Mouse (Mus musculus) hindbrain, embryonic 15.5 days (tissue): Measurements from ENCODE around the gene Pyroxd1. TPM values are rescaled to one million over a fixed set of nuclear protein-coding genes. Genes with fewer than 3 reads are reported as not detected.
A peak's percentile ranks its signal among the peaks of the same experiment; 100 is the strongest.

ENCODE experiments used
- ATAC-seq: fragments of 200-750 bp; cut with Nextera tagmentation; 2 replicates; pipeline ENCODE4 v1.8.0; 2017; ENCODE audit warnings: low read depth, moderate number of reproducible peaks, moderate TSS enrichment; ENCODE audit not compliant: low FRiP score
- H3K27ac ChIP-seq: fragments of 300-500 bp; sonication (generic); replicated peaks from 2 replicates; pipeline ENCODE4 v1.5.1; 2015; ENCODE audit warnings: mild to moderate bottlenecking, inconsistent platforms
- H3K27me3 ChIP-seq: fragments of 300-500 bp; sonication (generic); 2 replicates; pipeline ENCODE4 v1.6.1; 2015; ENCODE audit warnings: control low read depth, inconsistent platforms
- H3K36me3 ChIP-seq: fragments of 300-500 bp; sonication (generic); 2 replicates; pipeline ENCODE4 v1.6.1; 2015; ENCODE audit warnings: control low read depth, inconsistent platforms
- H3K4me1 ChIP-seq: fragments of 300-500 bp; sonication (generic); replicated peaks from 2 replicates; pipeline ENCODE4 v1.6.1; 2015; ENCODE audit warnings: control low read depth, inconsistent platforms
- H3K4me2 ChIP-seq: fragments of 300-500 bp; sonication (generic); 2 replicates; pipeline ENCODE4 v1.6.1; 2015; ENCODE audit warnings: moderate library complexity, mild to moderate bottlenecking, inconsistent platforms
- H3K4me3 ChIP-seq: fragments of 300-500 bp; sonication (generic); 2 replicates; pipeline ENCODE4 v1.5.1; 2015; ENCODE audit warnings: mild to moderate bottlenecking, inconsistent platforms
- H3K9ac ChIP-seq: fragments of 300-500 bp; sonication (generic); 2 replicates; pipeline ENCODE4 v1.6.1; 2015; ENCODE audit warnings: inconsistent platforms
- H3K9me3 ChIP-seq: fragments of 300-500 bp; sonication (generic); 2 replicates; pipeline ENCODE4 v1.6.1; 2016; ENCODE audit warnings: control low read depth, inconsistent platforms
- WGBS: fragments of 180-500 bp; shearing (Covaris S2); methylation state at CpG from one replicate; pipeline ENCODE4 v1.1.7; 2015; 5-methylcytosine and 5-hydroxymethylcytosine counted together
- polyA plus RNA-seq: library from polyadenylated mRNA; unstranded; fragments of >200 nt; fragmentation: Nextera tagmentation; extraction: Ambion mirVana; gene quantifications from 2 replicates; pipeline ENCODE4 v1.2.1, GENCODE M21; 2015

The Pyroxd1 gene
- polyA plus RNA-seq = 17.8 and 18.4 TPM in 2 replicates

- Histone ChIP-seq H3K9me3 (no peaks in the 10 kb centered on the region), H3K36me3 (peaks cover 16% of the 10 kb centered on the region; the same call in 1 of the 2 replicates), H3K4me1 (peaks cover 13% of the 10 kb centered on the region), H3K9ac (peak within 1 kb of the TSS; percentile 58), H3K4me3 (peak within 1 kb of the TSS; percentile 82), H3K27me3 (no peaks in the 10 kb centered on the region), H3K4me2 (peak within 1 kb of the TSS; percentile 55), H3K27ac (peak within 1 kb of the TSS; percentile 90)
- WGBS = under 1% methylated on average over 48 of the region's 48 CpGs
- ATAC-seq = peak; percentile 94
These were observed at the start of gene Pyroxd1 for GRCm38 (mm10) chr6:142345440-142346038. Pyroxd1 (plus strand) TSS chr6:142345654.

- Histone ChIP-seq H3K9me3 (no peaks in the 10 kb centered on the region), H3K27ac (no peak within 1 kb of the TSS), H3K4me2 (no peak within 1 kb of the TSS), H3K27me3 (no peaks in the 10 kb centered on the region), H3K36me3 (no peaks in the 10 kb centered on the region), H3K4me3 (no peak within 1 kb of the TSS), H3K4me1 (no peaks in the 10 kb centered on the region), H3K9ac (no peak within 1 kb of the TSS)
- WGBS = 56% methylated on average over 4 of the region's 4 CpGs
- ATAC-seq = no peak
These were observed 47.4 kb upstream of the Pyroxd1 start, which contains the start of gene Iapp for GRCm38 (mm10) chr6:142298098-142298497. Iapp (plus strand) TSS chr6:142298423.

DNA sequence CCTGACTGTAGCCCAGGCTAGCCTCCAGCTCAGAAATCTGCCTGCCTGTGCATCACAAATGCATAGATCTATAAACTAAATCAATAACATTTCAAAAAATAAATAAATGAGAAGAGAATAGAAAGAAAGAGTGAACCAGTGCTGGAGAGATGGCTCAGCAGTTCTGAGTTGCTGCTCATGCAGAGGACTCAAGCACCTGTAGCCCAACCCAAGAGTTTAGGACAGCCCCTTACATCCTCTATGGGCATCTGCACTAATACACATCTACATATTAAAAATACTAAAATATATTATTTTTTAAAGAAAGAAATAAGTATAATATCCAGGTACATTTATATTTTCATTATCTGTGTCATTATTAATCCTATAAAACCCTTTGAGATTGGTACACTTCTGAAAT lies 40.4 kb upstream of the Pyroxd1 start:
- H3K27me3 ChIP-seq = no peaks in the 10 kb centered on the region
- H3K4me3 ChIP-seq = no peak overlapping the region
- no peak overlapping the region for H3K27ac ChIP-seq
- no peaks in the 10 kb centered on the region for H3K4me1 ChIP-seq
- no peaks in the 10 kb centered on the region for H3K9me3 ChIP-seq
- H3K9ac ChIP-seq = no peak overlapping the region
- H3K36me3 ChIP-seq = no peaks in the 10 kb centered on the region
- no peak for ATAC-seq
- no peak overlapping the region for H3K4me2 ChIP-seq

DNA sequence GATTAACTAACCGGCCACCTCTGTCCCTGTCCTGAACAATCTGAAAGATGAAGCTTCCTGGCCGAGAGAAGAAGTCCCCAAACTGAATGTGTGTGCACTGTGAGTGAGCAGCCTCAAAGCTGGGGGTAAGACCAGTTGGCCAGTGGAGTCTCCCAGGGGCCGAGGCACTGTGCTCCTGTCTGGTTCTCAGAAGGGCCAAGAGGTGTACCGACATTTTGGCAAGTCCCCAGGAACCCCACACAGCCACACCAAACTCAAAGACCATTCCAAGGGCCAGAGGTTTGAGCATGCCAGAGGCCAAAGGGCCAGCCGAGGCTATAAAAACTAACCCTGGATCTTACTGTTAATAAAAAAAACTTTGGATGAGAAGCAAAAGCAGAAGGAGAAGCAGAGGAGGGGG lies 31.2 kb upstream of the Pyroxd1 start:
- Histone ChIP-seq H3K27me3 (no peaks in the 10 kb centered on the region), H3K4me3 (no peak overlapping the region), H3K9ac (no peak overlapping the region), H3K4me2 (no peak overlapping the region), H3K9me3 (no peaks in the 10 kb centered on the region), H3K27ac (no peak overlapping the region), H3K36me3 (no peaks in the 10 kb centered on the region), H3K4me1 (no peaks in the 10 kb centered on the region)
- 95% methylated on average over 5 of the region's 5 CpGs for WGBS
- ATAC-seq = no peak

DNA sequence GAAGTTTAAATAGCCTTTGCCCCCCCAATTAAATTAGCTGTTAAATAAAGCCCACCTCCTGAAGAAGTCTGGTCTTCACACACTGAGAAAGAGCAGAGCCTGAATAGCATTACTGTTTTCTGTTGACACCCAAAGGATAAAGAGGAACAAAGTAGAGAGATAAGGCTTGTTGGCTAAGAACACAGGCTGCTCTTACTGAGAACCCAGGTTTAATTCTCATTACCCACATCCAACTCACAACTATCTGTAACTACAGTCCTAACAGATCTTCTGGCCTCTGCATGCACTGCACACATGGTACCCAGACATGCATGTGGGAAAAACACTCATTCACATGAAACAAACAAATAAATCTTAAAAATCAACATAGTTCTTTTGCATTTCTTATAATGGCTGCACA lies 28.3 kb upstream of the Pyroxd1 start:
- Histone ChIP-seq H3K9ac (no peak overlapping the region), H3K4me2 (no peak overlapping the region), H3K9me3 (no peaks in the 10 kb centered on the region), H3K27me3 (no peaks in the 10 kb centered on the region), H3K4me1 (no peaks in the 10 kb centered on the region), H3K4me3 (no peak overlapping the region), H3K27ac (no peak overlapping the region), H3K36me3 (no peaks in the 10 kb centered on the region)
- no peak for ATAC-seq

- no peaks in the 10 kb centered on the region for H3K4me1 ChIP-seq
- no peaks in the 10 kb centered on the region for H3K9me3 ChIP-seq
- H3K4me2 ChIP-seq = no peak within 1 kb of the TSS
- no peaks in the 10 kb centered on the region for H3K27me3 ChIP-seq
- WGBS = 14% methylated on average over 4 of the region's 4 CpGs
- H3K9ac ChIP-seq = no peak within 1 kb of the TSS
- no peaks in the 10 kb centered on the region for H3K36me3 ChIP-seq
- ATAC-seq = no peak
- no peak within 1 kb of the TSS for H3K27ac ChIP-seq
- no peak within 1 kb of the TSS for H3K4me3 ChIP-seq
These were observed 22.6 kb upstream of the Pyroxd1 start, which contains the start of gene Slco1a5 for GRCm38 (mm10) chr6:142322881-142323280. Slco1a5 (minus strand) TSS chr6:142322981.

- no peak overlapping the region for H3K27ac ChIP-seq
- 82% methylated on average over 3 of the region's 3 CpGs for WGBS
These were observed 18.9 kb upstream of the Pyroxd1 start for GRCm38 (mm10) chr6:142326598-142326997.

GRCm38 (mm10) chr6:142329201-142329600 lies 16.3 kb upstream of the Pyroxd1 start:
- Histone ChIP-seq H3K27ac (no peak overlapping the region), H3K4me2 (no peak overlapping the region), H3K4me3 (no peak overlapping the region), H3K9me3 (no peaks in the 10 kb centered on the region), H3K36me3 (no peaks in the 10 kb centered on the region), H3K27me3 (no peaks in the 10 kb centered on the region), H3K4me1 (no peaks in the 10 kb centered on the region), H3K9ac (no peak overlapping the region)
- no peak for ATAC-seq
- WGBS = 79% methylated on average over 1 of the region's 1 CpGs

More at GRCm38 (mm10) chr6:142326598-142326997, 18.9 kb upstream of the Pyroxd1 start:
- Histone ChIP-seq H3K9ac (no peak overlapping the region), H3K4me3 (no peak overlapping the region), H3K4me1 (no peaks in the 10 kb centered on the region), H3K36me3 (no peaks in the 10 kb centered on the region), H3K9me3 (no peaks in the 10 kb centered on the region), H3K27me3 (no peaks in the 10 kb centered on the region), H3K4me2 (no peak overlapping the region)
- ATAC-seq = no peak

- H3K4me3 ChIP-seq = no peak overlapping the region
- no peaks in the 10 kb centered on the region for H3K36me3 ChIP-seq
- H3K9ac ChIP-seq = no peak overlapping the region
- no peak for ATAC-seq
- 73% methylated on average over 2 of the region's 2 CpGs for WGBS
- no peaks in the 10 kb centered on the region for H3K4me1 ChIP-seq
- H3K27ac ChIP-seq = no peak overlapping the region
- no peak overlapping the region for H3K4me2 ChIP-seq
- H3K9me3 ChIP-seq = no peaks in the 10 kb centered on the region
- no peaks in the 10 kb centered on the region for H3K27me3 ChIP-seq
These were observed 6.5 kb upstream of the Pyroxd1 start for GRCm38 (mm10) chr6:142338961-142339360.

GRCm38 (mm10) chr6:142339576-142339975 lies 5.9 kb upstream of the Pyroxd1 start:
- H3K9ac ChIP-seq = no peak overlapping the region
- H3K4me1 ChIP-seq = no peaks in the 10 kb centered on the region
- no peaks in the 10 kb centered on the region for H3K27me3 ChIP-seq
- no peaks in the 10 kb centered on the region for H3K36me3 ChIP-seq
- H3K4me2 ChIP-seq = no peak overlapping the region
- no peak overlapping the region for H3K4me3 ChIP-seq
- WGBS = 45% methylated on average over 2 of the region's 2 CpGs
- ATAC-seq = no peak
- H3K9me3 ChIP-seq = no peaks in the 10 kb centered on the region
- H3K27ac ChIP-seq = no peak overlapping the region

DNA sequence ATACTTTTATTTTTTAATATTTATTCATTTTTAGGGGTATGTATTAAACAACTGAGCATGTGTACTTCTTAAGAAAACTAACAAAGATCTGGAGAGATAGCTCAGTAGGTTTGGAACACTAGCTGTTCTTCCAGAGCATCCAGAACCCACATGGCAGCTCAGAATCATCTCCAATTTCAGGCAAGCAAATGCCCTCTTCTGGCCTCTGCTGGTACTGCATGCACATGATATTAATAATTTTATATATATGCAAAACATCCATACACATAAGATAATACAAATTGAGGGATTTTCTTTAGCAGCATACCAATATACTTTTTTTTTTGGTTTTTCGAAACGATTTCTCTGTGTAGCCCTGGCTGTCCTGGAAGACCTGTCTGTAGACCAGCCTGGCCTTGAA lies 1.9 kb upstream of the Pyroxd1 start:
- H3K4me1 ChIP-seq = peaks cover 13% of the 10 kb centered on the region
- H3K36me3 ChIP-seq = peaks cover 6% of the 10 kb centered on the region; the same call in 1 of the 2 replicates
- no peaks in the 10 kb centered on the region for H3K9me3 ChIP-seq
- no peaks in the 10 kb centered on the region for H3K27me3 ChIP-seq
- WGBS = 72% methylated on average over 2 of the region's 2 CpGs
- ATAC-seq = no peak
- H3K4me2 ChIP-seq = no peak overlapping the region
- no peak overlapping the region for H3K27ac ChIP-seq
- H3K9ac ChIP-seq = no peak overlapping the region
- H3K4me3 ChIP-seq = no peak overlapping the region

DNA sequence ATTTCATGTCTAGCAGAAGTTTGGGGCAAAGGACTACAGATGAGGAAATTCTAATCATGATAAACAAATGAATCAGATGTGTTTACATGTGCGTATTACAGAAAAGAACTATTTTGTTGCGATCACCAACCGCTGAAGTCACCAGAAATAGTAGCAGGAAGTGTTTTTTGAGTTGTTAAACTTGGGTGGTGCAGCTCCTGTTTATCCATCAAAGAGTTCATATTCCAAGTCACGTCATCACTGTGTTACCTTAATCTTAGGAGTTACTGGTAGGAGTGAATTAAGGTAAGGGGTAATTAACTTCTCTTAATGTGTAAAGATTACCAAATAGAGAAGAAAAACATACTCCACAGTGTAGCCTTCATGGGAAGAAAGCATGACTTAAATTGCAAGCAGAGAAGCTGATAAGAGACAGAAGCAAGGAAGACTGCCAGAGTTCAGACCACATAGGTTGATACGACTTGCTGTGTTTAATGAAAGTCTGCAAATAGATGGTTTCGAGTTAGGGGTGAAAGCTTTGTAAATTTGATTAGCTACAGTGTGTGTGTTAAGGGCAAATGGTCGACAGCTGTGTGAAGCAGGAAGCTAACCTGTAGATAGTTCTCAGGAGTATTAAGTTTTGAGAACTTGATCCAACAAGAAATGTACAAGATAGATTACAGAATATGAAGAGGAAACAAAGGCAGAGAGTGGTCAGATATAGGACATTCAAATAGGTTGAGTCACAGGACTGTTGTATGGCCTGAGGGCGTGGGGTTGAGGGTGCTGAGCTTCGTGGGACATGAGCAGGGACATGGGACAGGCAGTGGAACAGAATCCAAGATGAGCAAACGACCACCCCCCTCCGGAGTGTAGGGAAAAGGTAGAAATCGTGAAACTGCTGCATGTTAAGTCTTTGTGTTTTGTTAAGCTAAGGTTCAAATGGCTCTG lies 992 bp downstream of the Pyroxd1 start:
- ATAC-seq = no peak
- H3K27ac ChIP-seq = peak overlapping the region; percentile 90; the same call in 1 of the 2 replicates
- peaks cover 24% of the 10 kb centered on the region for H3K36me3 ChIP-seq
- no peaks in the 10 kb centered on the region for H3K9me3 ChIP-seq
- WGBS = 66% methylated on average over 12 of the region's 12 CpGs
- H3K4me1 ChIP-seq = peaks cover 13% of the 10 kb centered on the region
- H3K9ac ChIP-seq = peak overlapping the region; percentile 58
- peak overlapping the region; percentile 82 for H3K4me3 ChIP-seq
- H3K27me3 ChIP-seq = no peaks in the 10 kb centered on the region
- peak overlapping the region; percentile 55 for H3K4me2 ChIP-seq
